Mouse (Mus musculus) layer of hippocampus, adult 2 months (tissue): ENCODE data around the gene Sp140. TPM values are rescaled to one million over a fixed set of nuclear protein-coding genes. Genes with fewer than 3 reads are reported as not detected.
A peak's percentile ranks its signal among the peaks of the same experiment; 100 is the strongest.
"Not testable (repeated sequence)": the region's sequence is repeated elsewhere in the genome, so short reads cannot be mapped to it uniquely, and the experiment has no call there.

Source experiments
- DNase-seq, 2 experiments: peaks; one replicate each; pipeline ENCODE4 v3.0.0; 2022; ENCODE audit warnings: low spot score in 2 of 2
- H3K27ac ChIP-seq: fragments of 200-600 bp; 2 replicates; pipeline ENCODE4 v1.8.1; 2022
- H3K4me3 ChIP-seq: fragments of 200-600 bp; 2 replicates; pipeline ENCODE4 v1.8.1; 2022; ENCODE audit warnings: mild to moderate bottlenecking
- CTCF ChIP-seq: fragments of 200-600 bp; conservative IDR thresholded peaks from 2 replicates; pipeline ENCODE4 v1.8.1; 2022; ENCODE audit warnings: antibody characterized with exemption, mild to moderate bottlenecking, moderate library complexity
- total RNA-seq, 2 experiments: library from RNA; stranded (reverse); gene quantifications; 2 replicates each; pipeline ENCODE4 v1.2.3; 2021

The Sp140 gene
- total RNA-seq, 2 experiments from 2014 or later, result 0.44 to 1.1 TPM

GRCm38 (mm10) chr1:85617161-85617560 lies 17.0 kb downstream of the Sp140 start:
- H3K4me3 ChIP-seq, H3K27ac ChIP-seq, DNase-seq: not testable (repeated sequence)

GRCm38 (mm10) chr1:85618689-85619088 lies 18.5 kb downstream of the Sp140 start:
- H3K27ac ChIP-seq, DNase-seq, H3K4me3 ChIP-seq: not testable (repeated sequence)

GRCm38 (mm10) chr1:85636936-85637335 lies 36.8 kb downstream of the Sp140 start:
- not testable (repeated sequence) for H3K4me3 ChIP-seq, DNase-seq, H3K27ac ChIP-seq

GRCm38 (mm10) chr1:85638144-85638543 lies 38.0 kb downstream of the Sp140 start:
- H3K27ac ChIP-seq, DNase-seq, H3K4me3 ChIP-seq: not testable (repeated sequence)

- not testable (repeated sequence) for H3K4me3 ChIP-seq, DNase-seq, H3K27ac ChIP-seq
These were observed 49.7 kb downstream of the Sp140 start, which contains the start of gene Sp100 for GRCm38 (mm10) chr1:85649881-85650280. Gene Sp100, plus strand, starts transcription at chr1:85649988.

- not testable (repeated sequence) for DNase-seq, H3K4me3 ChIP-seq, H3K27ac ChIP-seq
These were observed 50.3 kb downstream of the Sp140 start for GRCm38 (mm10) chr1:85650524-85650923.

- peak in 1 of 2 experiments; percentile 12 for DNase-seq
- H3K27ac ChIP-seq, result not testable (repeated sequence)
- 0 out of 2 replicates have a peak overlapping the region, but pooled peaks have one; percentile 5 for H3K4me3 ChIP-seq
These were observed 51.6 kb downstream of the Sp140 start for GRCm38 (mm10) chr1:85651770-85652275.

- not testable (repeated sequence) for H3K27ac ChIP-seq, DNase-seq, H3K4me3 ChIP-seq
These were observed 57.0 kb downstream of the Sp140 start for GRCm38 (mm10) chr1:85657211-85657610.

GRCm38 (mm10) chr1:85664266-85664665 lies 64.1 kb downstream of the Sp140 start:
- no peak for TF ChIP-seq CTCF
- DNase-seq, result no peak
- Histone ChIP-seq H3K27ac (no peak overlapping the region), H3K4me3 (no peak overlapping the region)

GRCm38 (mm10) chr1:85680226-85680625 lies 80.0 kb downstream of the Sp140 start:
- Histone ChIP-seq H3K27ac (no peak overlapping the region), H3K4me3 (no peak overlapping the region)
- DNase-seq, result no peak
- no peak for TF ChIP-seq CTCF

GRCm38 (mm10) chr1:85686666-85687065 lies 86.5 kb downstream of the Sp140 start:
- Histone ChIP-seq H3K27ac (no peak overlapping the region), H3K4me3 (no peak overlapping the region)
- no peak for TF ChIP-seq CTCF
- DNase-seq, result no peak

GRCm38 (mm10) chr1:85687346-85687745 lies 87.2 kb downstream of the Sp140 start:
- H3K27ac ChIP-seq, result no peak overlapping the region
- TF ChIP-seq CTCF, result no peak

GRCm38 (mm10) chr1:85690544-85690943 lies 90.4 kb downstream of the Sp140 start:
- H3K27ac ChIP-seq, result no peak overlapping the region
- TF ChIP-seq CTCF, result no peak
- H3K4me3 ChIP-seq, result no peak overlapping the region
- no peak for DNase-seq

More at GRCm38 (mm10) chr1:85687346-85687745, 87.2 kb downstream of the Sp140 start:
- H3K4me3 ChIP-seq, result no peak overlapping the region
- DNase-seq, result no peak

GRCm38 (mm10) chr1:85692281-85692680 lies 92.1 kb downstream of the Sp140 start:
- Histone ChIP-seq H3K4me3 (no peak overlapping the region), H3K27ac (no peak overlapping the region)
- TF ChIP-seq CTCF, result no peak
- DNase-seq, result no peak

- Histone ChIP-seq H3K4me3 (no peak overlapping the region), H3K27ac (no peak overlapping the region)
- no peak for TF ChIP-seq CTCF
- DNase-seq, result no peak
These were observed 93.1 kb downstream of the Sp140 start for GRCm38 (mm10) chr1:85693280-85693679.

Other genes with a start within 250 kb of the Sp140 start
- not detected for gene G530012D18Rik, start 24.7 kb upstream of the Sp140 start, total RNA-seq
- 1 to 10 TPM in 1 of 2 experiments, under 1 TPM in 1; 0.69 to 1.4 TPM for gene Sp110, start 1.6 kb upstream of the Sp140 start, total RNA-seq
- 1 to 10 TPM; 2.8 to 3.6 TPM for gene Sp100, start 49.6 kb downstream of the Sp140 start, total RNA-seq
- gene A630001G21Rik, start 178.3 kb downstream of the Sp140 start, total RNA-seq, result under 1 TPM; 0.59 to 0.79 TPM
- gene Cab39, start 193.1 kb downstream of the Sp140 start, total RNA-seq, result 100 to 1,000 TPM; 152 to 157 TPM